Mouse (Mus musculus) liver, adult (tissue): ENCODE results near the gene Arhgef3.

Source experiments
- GATA4 ChIP-seq: IDR thresholded peaks from 2 replicates; pipeline ENCODE4 v1.6.1; 2014; ENCODE audit warnings: mild to moderate bottlenecking, low read length; ENCODE audit not compliant: insufficient replicate concordance

The Arhgef3 gene

GRCm38 (mm10) chr14:27114362-27115274 is at the start of gene Arhgef3:
Gene Arhgef3 (plus strand): TSS chr14:27114899.
- TF ChIP-seq GATA4 = no peak; the same call in 1 of the 2 replicates

- no peak for TF ChIP-seq GATA4
These were observed 48.3 kb upstream of the Arhgef3 start for GRCm38 (mm10) chr14:27066171-27066929.

- no peak for TF ChIP-seq GATA4
These were observed 46.8 kb upstream of the Arhgef3 start for GRCm38 (mm10) chr14:27067866-27068271.

GRCm38 (mm10) chr14:27069434-27070097 is 45.1 kb upstream of the Arhgef3 start:
- no peak for TF ChIP-seq GATA4

DNA sequence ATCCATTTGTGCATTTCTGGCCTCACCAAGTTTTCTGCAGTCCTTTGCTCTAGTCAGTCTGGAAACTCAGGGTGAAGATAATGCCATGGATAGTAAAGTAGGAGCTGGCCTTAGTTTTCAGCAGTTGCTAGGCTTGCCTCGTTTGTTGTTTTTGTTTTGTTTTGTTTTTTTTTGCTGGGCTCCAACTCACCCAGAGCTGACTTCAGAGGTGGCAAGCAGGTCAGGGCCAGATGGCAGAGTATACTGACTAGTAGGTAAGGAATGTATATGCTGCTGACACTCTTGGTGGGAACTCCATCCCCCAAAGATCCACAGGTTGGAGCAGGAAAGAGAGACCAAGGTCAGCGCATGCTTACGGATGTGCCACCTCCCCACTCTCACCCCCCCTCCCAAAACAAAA is 44.6 kb upstream of the Arhgef3 start:
- TF ChIP-seq GATA4 = no peak

GRCm38 (mm10) chr14:27070758-27071157 is 43.9 kb upstream of the Arhgef3 start:
- TF ChIP-seq GATA4 = no peak

GRCm38 (mm10) chr14:27071985-27072384 is 42.7 kb upstream of the Arhgef3 start:
- TF ChIP-seq GATA4 = no peak

DNA sequence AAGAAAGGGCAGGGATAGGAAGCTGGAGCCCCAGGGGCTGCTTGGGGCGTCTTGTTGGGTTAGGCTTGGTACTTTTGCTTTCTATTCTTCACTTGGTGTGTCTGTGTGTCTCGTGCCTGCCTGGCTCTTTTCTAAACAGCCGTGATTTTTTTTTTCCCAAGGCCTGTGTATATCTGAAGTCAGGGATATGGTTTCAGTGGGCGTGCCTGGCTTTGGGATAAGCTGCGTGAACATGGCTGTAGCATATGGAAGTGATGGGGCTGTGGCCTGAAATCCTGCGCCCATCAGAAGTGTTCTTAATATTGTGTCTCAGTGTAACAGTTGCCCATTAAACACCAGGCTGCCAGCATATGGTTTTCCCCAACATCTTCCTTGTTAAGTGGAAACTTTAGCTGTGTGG is 39.6 kb upstream of the Arhgef3 start:
- no peak for TF ChIP-seq GATA4

GRCm38 (mm10) chr14:27075909-27076521 is 38.7 kb upstream of the Arhgef3 start:
- TF ChIP-seq GATA4 = no peak

GRCm38 (mm10) chr14:27076522-27076920 is 38.2 kb upstream of the Arhgef3 start:
- TF ChIP-seq GATA4 = no peak

DNA sequence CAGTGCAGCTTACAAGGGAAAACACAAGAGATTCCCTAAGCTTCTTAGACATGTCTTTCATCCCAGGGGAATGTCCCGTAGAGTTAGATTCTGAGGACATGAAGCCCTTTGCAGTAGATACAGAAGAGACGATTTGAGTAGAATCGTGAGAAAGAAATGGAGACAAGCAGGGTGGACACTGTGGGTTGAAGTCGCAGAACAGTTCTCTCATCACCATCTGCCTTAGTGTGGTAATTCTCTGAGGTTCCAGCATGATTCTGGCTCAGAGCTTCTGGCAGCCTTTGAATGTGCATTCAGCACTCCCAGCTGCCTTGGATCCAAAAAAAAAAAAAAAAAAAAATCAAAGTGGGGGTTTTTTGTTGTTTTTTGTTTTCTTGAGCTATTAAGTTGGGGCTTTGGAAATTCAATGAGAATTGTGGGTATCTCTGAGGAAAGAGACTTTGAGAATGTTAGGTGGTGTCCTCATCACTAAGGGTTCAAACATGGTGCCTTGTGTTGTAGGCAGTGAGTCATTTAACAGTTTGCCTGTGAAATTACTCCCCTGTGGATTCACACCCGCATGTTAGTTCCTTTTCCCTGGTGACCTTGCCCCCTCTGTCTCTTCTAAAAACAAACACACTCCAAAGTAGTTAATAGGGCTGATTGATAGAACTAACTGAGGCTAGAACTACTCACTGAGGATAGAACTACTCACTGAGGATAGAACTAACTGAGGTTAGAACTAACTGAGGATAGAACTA is 33.0 kb upstream of the Arhgef3 start:
- TF ChIP-seq GATA4 = no peak

GRCm38 (mm10) chr14:27085471-27085870 is 29.2 kb upstream of the Arhgef3 start:
- TF ChIP-seq GATA4 = no peak

GRCm38 (mm10) chr14:27085999-27086398 is 28.7 kb upstream of the Arhgef3 start:
- TF ChIP-seq GATA4 = no peak

GRCm38 (mm10) chr14:27094247-27094646 is 20.5 kb upstream of the Arhgef3 start:
- no peak for TF ChIP-seq GATA4

DNA sequence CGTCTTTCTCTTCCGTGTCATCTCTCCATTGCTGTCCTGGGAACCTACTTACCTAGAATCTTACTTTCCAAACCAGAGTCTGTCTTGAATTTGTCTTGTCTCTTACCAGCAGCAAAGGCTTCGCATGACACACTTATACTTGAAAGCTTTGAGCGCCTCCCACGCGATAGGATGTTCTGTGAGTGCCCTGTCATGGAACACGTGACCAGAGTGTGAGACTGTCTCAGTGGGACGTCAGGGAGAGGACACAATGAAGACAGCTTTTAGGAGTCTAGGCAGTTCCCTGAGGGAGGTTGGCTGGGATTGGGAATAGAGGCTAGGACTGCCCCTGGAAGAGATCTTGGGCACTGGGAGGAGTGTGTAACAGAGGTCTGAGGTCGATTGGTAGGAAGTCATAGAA is 18.6 kb upstream of the Arhgef3 start:
- TF ChIP-seq GATA4 = no peak

- no peak for TF ChIP-seq GATA4
These were observed 17.9 kb upstream of the Arhgef3 start for GRCm38 (mm10) chr14:27096779-27097178.
